Mouse (Mus musculus) MEL (cell line): Measurements from ENCODE around the gene Fkbp5.

Source experiments
- POLR2A ChIP-seq, 2 experiments: IDR thresholded peaks; 2 replicates each; pipeline ENCODE4 v1.6.1; 2011 to 2012; ENCODE audit warnings: low read length in 2 of 2, mild to moderate bottlenecking in 2 of 2, control low read depth in 1 of 2, improper control_type of control experiment in 1 of 2, low read depth in 1 of 2, moderate library complexity in 1 of 2; ENCODE audit not compliant: control insufficient read depth in 1 of 2, insufficient read depth in 1 of 2, poor library complexity in 1 of 2
- TCF12 ChIP-seq: IDR thresholded peaks from 2 replicates; pipeline ENCODE4 v1.6.1; 2014; ENCODE audit warnings: low read depth, mild to moderate bottlenecking, inconsistent platforms, low read length, improper control_type of control experiment, moderate library complexity
- ZNF384 ChIP-seq: IDR thresholded peaks from 2 replicates; pipeline ENCODE4 v1.6.1; 2012; ENCODE audit warnings: low read depth, mild to moderate bottlenecking, inconsistent platforms, low read length, improper control_type of control experiment

DNA sequence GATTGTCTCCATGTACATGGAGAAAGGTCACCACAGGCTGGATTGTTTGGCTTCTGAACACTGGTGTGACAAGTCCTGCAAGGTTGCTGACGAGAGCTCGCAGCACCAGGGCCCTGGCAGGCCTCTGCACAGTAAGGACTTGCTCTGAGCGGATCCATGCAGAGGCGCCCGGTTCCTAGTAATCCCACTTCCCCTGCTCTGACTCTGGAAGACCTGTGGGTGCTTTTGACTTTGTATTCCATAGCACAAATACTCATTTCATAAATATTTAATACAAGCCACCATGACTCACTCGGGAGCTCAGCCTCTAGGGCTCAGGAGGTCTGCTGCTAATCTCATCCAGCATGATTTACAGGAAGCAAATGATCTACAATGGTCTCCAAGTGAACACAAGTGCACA, 97.7 kb downstream of the Fkbp5 start:
- no peak for TF ChIP-seq ZNF384
- no peak for TF ChIP-seq TCF12
- TF ChIP-seq POLR2A (IDR thresholded peaks at IDR 0.05; ENCODE audit: control insufficient read depth in 1 of 2, insufficient read depth in 1 of 2, low read depth in 1 of 2, low read length in 2 of 2, poor library complexity in 1 of 2) = no peak
